Mouse (Mus musculus) erythroblast, embryonic 14.5 days (primary cell): ENCODE measurements at regions not wholly inside any gene's neighbourhood (a gene's known extent, or its start where the extent isn't known, plus 50 kb on each side); places are given as distances from the start of the nearest gene placed in this dataset.

Source experiments
- GATA1 ChIP-seq: IDR thresholded peaks from 2 replicates; pipeline ENCODE4 v1.6.1; 2012; ENCODE audit warnings: low read length, inconsistent platforms, mixed read lengths
- TAL1 ChIP-seq: IDR thresholded peaks from 3 replicates; pipeline ENCODE4 v1.6.1; 2012; ENCODE audit warnings: low read length, inconsistent platforms, mixed read lengths

- TF ChIP-seq GATA1 (no peak), TAL1 (no peak)
Measured at GRCm38 (mm10) chr8:92618281-92618680, 55.8 kb upstream of the Irx6 start.
